Mouse (Mus musculus) G1E (cell line): ENCODE results near the gene Prl. TPM values are rescaled to one million over a fixed set of nuclear protein-coding genes. Genes with fewer than 3 reads are reported as not detected.

Source experiments
- ATAC-seq: 2 replicates; pipeline ENCODE4 v1.8.0; 2016; ENCODE audit warnings: mild to moderate bottlenecking; ENCODE audit not compliant: insufficient number of reproducible peaks, poor library complexity, low FRiP score, severe bottlenecking; ENCODE audit errors: extremely low read depth
- DNase-seq: peaks from one replicate; pipeline ENCODE4 v3.0.0; 2012; ENCODE audit warnings: low spot score
- H3K27me3 ChIP-seq: 2 replicates; pipeline ENCODE4 v1.6.1; 2012; ENCODE audit warnings: mild to moderate bottlenecking, low read length, inconsistent platforms; ENCODE audit not compliant: insufficient read depth
- H3K36me3 ChIP-seq: replicated peaks from 2 replicates; pipeline ENCODE3; 2012; ENCODE audit warnings: mild to moderate bottlenecking, inconsistent platforms
- H3K4me1 ChIP-seq: 2 replicates; pipeline ENCODE4 v1.6.1; 2012; ENCODE audit warnings: low read depth, low read length, inconsistent platforms, mixed read lengths; ENCODE audit not compliant: insufficient read depth
- H3K4me3 ChIP-seq: 2 replicates; pipeline ENCODE4 v1.5.1; 2012; ENCODE audit warnings: low read depth, mild to moderate bottlenecking, inconsistent platforms, low read length, moderate library complexity, mixed read lengths
- H3K9me3 ChIP-seq: replicated peaks from 2 replicates; pipeline ENCODE4 v1.6.1; 2012; ENCODE audit warnings: inconsistent platforms
- CTCF ChIP-seq: IDR thresholded peaks from 2 replicates; pipeline ENCODE4 v1.5.1; 2012; ENCODE audit warnings: low read depth, low read length, inconsistent platforms, mixed read lengths
- GATA1 ChIP-seq: IDR thresholded peaks from 2 replicates; pipeline ENCODE4 v1.6.1; 2012; ENCODE audit warnings: borderline replicate concordance, low read length, inconsistent platforms, mixed read lengths
- GATA2 ChIP-seq: IDR thresholded peaks from 2 replicates; pipeline ENCODE4 v1.6.1; 2012; ENCODE audit warnings: low read depth, low read length, inconsistent platforms, borderline replicate concordance
- POLR2AphosphoS5 ChIP-seq: IDR thresholded peaks from 2 replicates; pipeline ENCODE4 v1.6.1; 2012; ENCODE audit warnings: low read depth, low read length, inconsistent platforms; ENCODE audit not compliant: insufficient replicate concordance
- TAL1 ChIP-seq: conservative IDR thresholded peaks from 2 replicates; pipeline ENCODE4 v1.6.1; 2012; ENCODE audit warnings: low read depth, low read length, inconsistent platforms, mixed read lengths
- polyA plus RNA-seq: library from polyadenylated mRNA; stranded (reverse); fragments of >175 nt; gene quantifications from 2 replicates; pipeline ENCODE4 v1.2.3, GENCODE M21; 2012
- total RNA-seq, 2 experiments: library from RNA; stranded (forward) in 1 of 2; stranded (reverse) in 1 of 2; fragments of 200-1000 nt in 1 of 2; fragments of >200 nt in 1 of 2; fragmentation: Nextera tagmentation in 1 of 2; gene quantifications; 2 replicates each; pipeline ENCODE4 v1.2.3; 2014 to 2017

Gene Prl
- total RNA-seq (2014; fragmentation: Nextera tagmentation) (not detected in 2 replicates), total RNA-seq (2017) (0.98 TPM in 1 of 2 replicates, not detected in the other), polyA plus RNA-seq (not detected in 2 replicates)

GRCm38 (mm10) chr13:27057270-27057669 lies at the start of gene Prl:
Prl (plus strand) TSS chr13:27057570.
- no peaks in the 10 kb centered on the region for H3K27me3 ChIP-seq
- ATAC-seq: no peak
- no peaks in the 10 kb centered on the region for H3K4me1 ChIP-seq
- H3K9me3 ChIP-seq: no peaks in the 10 kb centered on the region
- H3K4me3 ChIP-seq: no peak within 1 kb of the TSS
- TF ChIP-seq POLR2AphosphoS5 (no peak), GATA2 (no peak), GATA1 (no peak), TAL1 (no peak), CTCF (no peak)
- no peaks in the 10 kb centered on the region for H3K36me3 ChIP-seq
- DNase-seq: no peak

- no peak overlapping the region for H3K4me3 ChIP-seq
- DNase-seq (no peak), ATAC-seq (no peak)
- no peaks in the 10 kb centered on the region for H3K4me1 ChIP-seq
- no peaks in the 10 kb centered on the region for H3K27me3 ChIP-seq
- no peaks in the 10 kb centered on the region for H3K9me3 ChIP-seq
- no peak for TF ChIP-seq GATA1
- no peak for TF ChIP-seq GATA2
- TF ChIP-seq POLR2AphosphoS5: no peak
- no peak for TF ChIP-seq TAL1
- TF ChIP-seq CTCF: no peak
- H3K36me3 ChIP-seq: no peaks in the 10 kb centered on the region
Measured at GRCm38 (mm10) chr13:27026614-27027013, 30.8 kb upstream of the Prl start.

- ATAC-seq (no peak), DNase-seq (no peak)
- Histone ChIP-seq H3K4me1 (no peaks in the 10 kb centered on the region), H3K36me3 (no peaks in the 10 kb centered on the region), H3K27me3 (no peaks in the 10 kb centered on the region), H3K4me3 (no peak overlapping the region), H3K9me3 (no peaks in the 10 kb centered on the region)
- no peak for TF ChIP-seq GATA2
- TF ChIP-seq GATA1: no peak
- TF ChIP-seq POLR2AphosphoS5: no peak
- TF ChIP-seq TAL1: no peak
- no peak for TF ChIP-seq CTCF
Measured at GRCm38 (mm10) chr13:27027376-27027775, 30.0 kb upstream of the Prl start.

- Histone ChIP-seq H3K4me3 (no peak overlapping the region), H3K27me3 (no peaks in the 10 kb centered on the region), H3K4me1 (no peaks in the 10 kb centered on the region), H3K36me3 (no peaks in the 10 kb centered on the region), H3K9me3 (no peaks in the 10 kb centered on the region)
- DNase-seq (no peak), ATAC-seq (no peak)
- no peak for TF ChIP-seq CTCF
- TF ChIP-seq GATA2: no peak
Measured at GRCm38 (mm10) chr13:27028501-27029240, 28.7 kb upstream of the Prl start.

- DNase-seq (no peak), ATAC-seq (no peak)
- no peaks in the 10 kb centered on the region for H3K4me1 ChIP-seq
- H3K4me3 ChIP-seq: no peak overlapping the region
- H3K27me3 ChIP-seq: no peaks in the 10 kb centered on the region
- no peaks in the 10 kb centered on the region for H3K36me3 ChIP-seq
- TF ChIP-seq GATA1: no peak
- no peak for TF ChIP-seq CTCF
- TF ChIP-seq GATA2: no peak
- TF ChIP-seq TAL1: no peak
- no peak for TF ChIP-seq POLR2AphosphoS5
- no peaks in the 10 kb centered on the region for H3K9me3 ChIP-seq
Measured at GRCm38 (mm10) chr13:27031101-27031852, 26.1 kb upstream of the Prl start.

- TF ChIP-seq GATA1 (no peak), POLR2AphosphoS5 (no peak), CTCF (no peak), TAL1 (no peak), GATA2 (no peak)
- Histone ChIP-seq H3K27me3 (no peaks in the 10 kb centered on the region), H3K4me1 (no peaks in the 10 kb centered on the region), H3K4me3 (no peak overlapping the region), H3K9me3 (no peaks in the 10 kb centered on the region), H3K36me3 (no peaks in the 10 kb centered on the region)
- no peak for DNase-seq
- no peak for ATAC-seq
Measured at GRCm38 (mm10) chr13:27031853-27032240, 25.5 kb upstream of the Prl start.
